Mouse (Mus musculus) hindbrain, postnatal 0 days (tissue): Measurements from ENCODE around the gene Mmel1. TPM values are rescaled to one million over a fixed set of nuclear protein-coding genes. Genes with fewer than 3 reads are reported as not detected.

Source experiments
- ATAC-seq: fragments of 200-750 bp; cut with Nextera tagmentation; 2 replicates; pipeline ENCODE4 v1.8.0; 2017; ENCODE audit warnings: mild to moderate bottlenecking, moderate TSS enrichment, moderate library complexity
- DNase-seq: peaks from one replicate; pipeline ENCODE4 v3.0.0-alpha.2; 2015; ENCODE audit warnings: low spot score
- H3K27ac ChIP-seq: fragments of 300-500 bp; sonication (generic); 2 replicates; pipeline ENCODE4 v1.5.1; 2014; ENCODE audit warnings: mild to moderate bottlenecking
- H3K27me3 ChIP-seq: fragments of 300-500 bp; sonication (generic); 2 replicates; pipeline ENCODE4 v1.6.1; 2014; ENCODE audit warnings: low read length, mixed read lengths; ENCODE audit not compliant: insufficient read depth
- H3K36me3 ChIP-seq: fragments of 300-500 bp; sonication (generic); 2 replicates; pipeline ENCODE4 v1.6.1; 2014; ENCODE audit warnings: low read length, mixed read lengths; ENCODE audit not compliant: insufficient read depth
- H3K4me1 ChIP-seq: fragments of 300-500 bp; sonication (generic); 2 replicates; pipeline ENCODE4 v1.6.1; 2014; ENCODE audit warnings: antibody characterized with exemption, low read length, mixed read lengths; ENCODE audit not compliant: insufficient read depth
- H3K4me2 ChIP-seq: fragments of 300-500 bp; sonication (generic); 2 replicates; pipeline ENCODE4 v1.6.1; 2014; ENCODE audit warnings: low read depth, mild to moderate bottlenecking, low read length, moderate library complexity, mixed read lengths
- H3K4me3 ChIP-seq: fragments of 300-500 bp; sonication (generic); 2 replicates; pipeline ENCODE4 v1.5.1; 2014; ENCODE audit warnings: low read length
- H3K9ac ChIP-seq: fragments of 300-500 bp; sonication (generic); replicated peaks from 2 replicates; pipeline ENCODE4 v1.6.1; 2014; ENCODE audit warnings: mild to moderate bottlenecking, low read length, moderate library complexity, mixed read lengths
- H3K9me3 ChIP-seq: fragments of 300-500 bp; sonication (generic); 2 replicates; pipeline ENCODE4 v1.6.1; 2016; ENCODE audit warnings: low read length, mixed read lengths
- CTCF ChIP-seq: IDR thresholded peaks from 2 replicates; pipeline ENCODE4 v1.5.1; 2016; ENCODE audit warnings: antibody characterized with exemption, control low read depth, low read depth
- WGBS: fragments of 180-500 bp; shearing (Covaris S2); extraction: QIAGEN DNeasy Blood & Tissue Kit; methylation state at CpG from one replicate; pipeline ENCODE4 v1.1.7; 2014; 5-methylcytosine and 5-hydroxymethylcytosine counted together
- polyA plus RNA-seq: library from polyadenylated mRNA; unstranded; fragments of >200 nt; fragmentation: Nextera tagmentation; extraction: Ambion mirVana; gene quantifications from 2 replicates; pipeline ENCODE4 v1.2.1, GENCODE M21; 2015
- total RNA-seq: library from RNA; depleted of rRNA; stranded (reverse); fragments of >200 nt; gene quantifications from 2 replicates; pipeline ENCODE4 v1.2.3, GENCODE M21; 2014

Gene Mmel1
- total and polyA plus RNA-seq, 2 experiments from 2014 or later: 0.93 to 1.6 TPM

DNA sequence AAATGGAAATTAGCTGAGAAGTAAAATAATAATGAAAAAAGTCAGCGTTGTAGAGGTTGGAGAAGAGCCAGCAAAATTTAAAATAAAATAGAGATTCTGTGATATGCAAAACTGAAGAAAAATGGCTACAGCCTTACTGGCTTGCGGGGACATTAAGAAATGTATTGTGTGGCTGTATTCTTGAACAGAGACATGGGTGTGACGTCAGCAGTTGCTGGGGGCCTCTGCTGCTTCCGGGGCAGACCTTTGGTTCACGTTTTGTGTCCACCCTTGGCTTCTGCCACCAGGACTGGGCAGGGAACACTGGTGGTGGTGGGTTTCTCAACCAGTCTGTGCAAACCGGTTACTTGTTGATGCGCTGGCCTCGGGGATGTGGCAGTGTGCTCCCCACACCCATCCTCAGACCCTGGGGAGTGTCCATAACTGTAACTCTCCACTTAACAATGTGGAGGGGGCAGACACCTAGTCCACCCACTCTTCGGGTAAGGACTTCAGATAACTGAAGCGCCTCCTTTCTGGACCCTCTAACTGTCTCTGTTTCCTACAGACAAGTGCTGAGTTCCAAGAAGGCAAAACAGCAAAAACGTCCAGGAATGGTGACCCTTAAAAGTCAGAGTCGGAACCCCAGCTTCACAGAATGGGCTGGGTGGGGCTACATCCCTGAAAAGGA, 14.6 kb upstream of the Mmel1 start:
- H3K4me2 ChIP-seq: peak overlapping the region; percentile 69
- H3K4me1 ChIP-seq: no peaks in the 10 kb centered on the region
- no peak for TF ChIP-seq CTCF
- WGBS: 55% methylated on average over 12 of the region's 12 CpGs
- H3K9me3 ChIP-seq: no peaks in the 10 kb centered on the region
- H3K9ac ChIP-seq: no peak overlapping the region
- no peaks in the 10 kb centered on the region for H3K36me3 ChIP-seq
- H3K27ac ChIP-seq: peak overlapping the region; percentile 91; the same call in 1 of the 2 replicates
- DNase-seq: no peak
- ATAC-seq: no peak
- H3K4me3 ChIP-seq: no peak overlapping the region; the same call in 1 of the 2 replicates
- 0 out of 2 replicates have a peak, but pooled peaks cover 3% of the 10 kb centered on the region for H3K27me3 ChIP-seq

DNA sequence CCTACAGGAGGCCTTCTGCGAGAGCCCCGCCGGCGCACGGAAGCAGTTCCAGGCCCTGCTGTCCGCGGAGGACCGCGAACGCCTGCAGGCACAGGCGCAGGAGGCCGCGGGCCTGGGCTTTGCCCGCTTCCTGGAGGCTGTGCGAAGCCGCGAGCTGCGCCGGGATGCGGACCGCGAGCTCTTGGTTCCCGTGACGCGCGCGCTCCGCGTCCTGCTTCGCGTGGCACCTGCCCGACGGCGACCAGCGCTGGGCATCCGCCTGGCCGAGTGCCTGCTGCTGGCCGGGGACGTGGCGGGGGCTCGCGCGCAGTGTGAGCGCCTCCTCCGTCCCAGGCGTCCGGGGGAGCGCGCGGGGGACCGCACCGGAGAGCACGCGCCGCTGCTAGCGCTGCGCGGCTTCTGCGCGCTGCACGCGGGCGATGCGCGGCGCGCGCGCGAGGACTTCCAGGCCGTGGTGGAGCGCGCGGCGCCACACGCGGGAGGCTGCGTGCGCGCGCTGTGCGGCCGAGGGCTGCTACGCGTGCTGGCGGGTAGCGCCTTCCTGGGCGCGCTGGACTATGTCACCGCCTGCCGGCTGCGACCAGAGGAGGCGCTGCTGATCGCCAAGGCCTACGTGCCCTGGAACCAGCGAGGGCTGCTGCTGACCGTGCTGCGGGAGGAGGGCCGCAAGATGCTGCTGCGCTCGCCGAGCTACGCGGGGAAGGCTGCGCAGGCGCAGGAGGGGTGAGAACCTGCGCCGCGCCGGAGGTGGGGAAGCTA, 13.5 kb upstream of the Mmel1 start:
- Histone ChIP-seq H3K27ac (peak overlapping the region; percentile 91), H3K4me2 (peak overlapping the region; percentile 69), H3K4me1 (no peaks in the 10 kb centered on the region), H3K9ac (peak overlapping the region; percentile 69), H3K27me3 (0 out of 2 replicates have a peak, but pooled peaks cover 3% of the 10 kb centered on the region), H3K9me3 (no peaks in the 10 kb centered on the region), H3K36me3 (no peaks in the 10 kb centered on the region), H3K4me3 (peak overlapping the region; percentile 49)
- DNase-seq (peak; percentile 97), ATAC-seq (peak; percentile 97)
- WGBS: under 1% methylated on average over 109 of the region's 110 CpGs
- TF ChIP-seq CTCF: peak; percentile 72

DNA sequence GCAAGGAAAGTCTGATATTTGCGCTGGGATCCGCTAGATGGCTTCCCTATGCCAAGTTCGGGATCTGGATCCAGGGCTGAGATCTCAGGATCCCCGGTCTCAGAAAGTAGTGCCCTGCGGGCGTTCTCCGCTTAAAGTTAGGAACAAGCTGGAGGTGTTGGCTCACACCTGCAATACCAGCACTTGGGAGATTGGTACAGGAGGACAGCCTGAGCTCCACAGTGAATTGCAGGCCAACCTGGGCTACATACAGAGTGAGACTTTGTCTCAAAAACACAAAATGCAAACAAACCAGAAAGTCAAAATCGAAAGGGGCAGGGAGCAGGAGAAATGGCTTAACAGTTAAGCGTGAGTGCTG, 12.9 kb upstream of the Mmel1 start:
- ATAC-seq (no peak), DNase-seq (no peak)
- Histone ChIP-seq H3K27me3 (0 out of 2 replicates have a peak, but pooled peaks cover 3% of the 10 kb centered on the region), H3K4me2 (peak overlapping the region; percentile 69), H3K27ac (peak overlapping the region; percentile 91), H3K4me1 (no peaks in the 10 kb centered on the region), H3K9me3 (no peaks in the 10 kb centered on the region), H3K9ac (peak overlapping the region; percentile 69), H3K4me3 (peak overlapping the region; percentile 49), H3K36me3 (no peaks in the 10 kb centered on the region)
- TF ChIP-seq CTCF: no peak
- WGBS: 17% methylated on average over 9 of the region's 9 CpGs

DNA sequence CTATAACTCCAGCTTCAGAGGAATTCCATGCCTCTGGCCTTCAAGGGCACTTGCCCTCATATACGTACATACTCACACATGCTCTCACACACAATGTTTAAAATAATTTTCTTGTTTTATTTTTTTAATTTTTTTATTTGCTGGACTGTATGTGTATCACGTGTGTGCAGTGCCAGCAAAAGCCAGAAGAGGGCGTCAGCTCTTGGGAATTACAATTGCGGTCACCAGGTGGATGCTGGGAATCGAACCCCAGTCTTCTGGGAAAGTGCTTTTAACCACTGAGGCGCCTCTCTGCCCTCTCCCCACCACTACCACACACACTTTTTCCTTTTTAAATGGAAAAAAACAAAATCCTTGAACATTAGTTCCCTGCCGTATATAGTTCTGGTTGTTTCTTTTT, 12.5 kb upstream of the Mmel1 start:
- no peak overlapping the region for H3K9ac ChIP-seq
- peak overlapping the region; percentile 69 for H3K4me2 ChIP-seq
- 92% methylated on average over 7 of the region's 7 CpGs for WGBS
- no peaks in the 10 kb centered on the region for H3K36me3 ChIP-seq
- peak overlapping the region; percentile 91; the same call in 1 of the 2 replicates for H3K27ac ChIP-seq
- no peaks in the 10 kb centered on the region for H3K9me3 ChIP-seq
- H3K4me1 ChIP-seq: no peaks in the 10 kb centered on the region
- H3K4me3 ChIP-seq: no peak overlapping the region
- DNase-seq: no peak
- 0 out of 2 replicates have a peak, but pooled peaks cover 3% of the 10 kb centered on the region for H3K27me3 ChIP-seq
- ATAC-seq: no peak
- TF ChIP-seq CTCF: peak; percentile 35; the same call in 1 of the 2 replicates

DNA sequence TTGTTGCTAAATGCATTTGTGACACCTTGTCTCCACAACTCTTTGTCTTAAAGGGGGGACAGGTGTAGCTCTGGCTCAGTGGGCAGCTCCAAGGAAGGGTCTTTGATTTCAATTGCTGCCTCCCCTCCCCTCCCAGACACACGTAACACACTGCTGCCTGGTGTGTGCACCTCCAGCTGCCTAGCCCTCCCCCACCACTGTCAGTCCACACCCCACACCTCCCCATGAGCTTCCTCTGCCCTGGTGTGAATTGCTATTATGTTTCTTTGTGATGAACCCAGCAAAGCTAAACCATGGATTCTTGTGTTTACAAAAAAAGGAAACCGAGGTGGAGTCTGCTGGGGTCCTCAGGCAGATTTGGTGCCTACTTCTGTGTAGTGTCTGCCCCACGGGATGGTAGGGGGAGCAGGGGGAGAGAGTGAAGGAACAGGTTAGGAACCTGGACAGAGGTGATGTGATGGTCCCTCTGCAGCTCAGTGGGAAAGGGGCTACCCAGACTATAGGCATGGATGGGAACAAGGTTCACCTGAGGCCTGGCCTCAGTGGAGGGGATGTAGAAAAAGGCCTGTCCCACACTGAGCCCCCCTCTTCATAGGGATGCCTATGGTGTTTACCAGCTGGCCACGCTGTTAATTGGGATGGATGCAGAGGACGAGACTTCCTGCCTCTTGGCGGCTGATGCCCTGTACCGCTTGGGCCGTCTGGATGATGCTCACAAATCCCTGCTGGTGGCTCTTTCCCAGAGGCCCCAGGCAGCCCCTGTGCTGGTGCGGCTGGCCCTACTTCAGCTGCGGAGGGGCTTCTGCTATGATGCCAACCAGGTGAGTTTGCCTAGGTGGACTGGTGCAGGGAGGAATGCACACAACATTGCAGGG, 11.8 kb upstream of the Mmel1 start:
- no peak for ATAC-seq
- Histone ChIP-seq H3K27me3 (0 out of 2 replicates have a peak, but pooled peaks cover 3% of the 10 kb centered on the region), H3K36me3 (no peaks in the 10 kb centered on the region), H3K4me1 (no peaks in the 10 kb centered on the region), H3K27ac (no peak overlapping the region), H3K4me3 (no peak overlapping the region), H3K9ac (no peak overlapping the region), H3K9me3 (no peaks in the 10 kb centered on the region), H3K4me2 (no peak overlapping the region)
- no peak for DNase-seq
- no peak for TF ChIP-seq CTCF
- 72% methylated on average over 10 of the region's 10 CpGs for WGBS

DNA sequence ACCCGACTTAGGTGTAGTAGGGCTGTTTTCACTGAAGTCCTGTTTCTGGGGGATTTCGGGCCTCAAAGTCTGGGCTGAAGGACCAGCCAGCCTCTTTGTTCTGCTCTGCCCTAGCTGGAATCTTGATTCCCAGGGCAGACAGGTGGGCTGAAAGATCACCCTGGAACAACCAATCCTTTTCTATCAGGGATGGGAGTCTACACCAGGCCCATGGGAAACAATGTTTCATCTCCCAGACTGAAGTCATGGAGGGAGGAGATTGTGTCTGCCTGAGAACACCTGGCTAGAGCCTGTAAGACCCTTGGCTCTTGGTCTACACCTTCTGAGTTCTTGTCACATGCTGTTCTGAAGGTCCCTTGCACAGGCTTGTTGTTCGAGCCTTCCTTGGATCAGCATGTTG, 10.8 kb upstream of the Mmel1 start:
- Histone ChIP-seq H3K9ac (no peak overlapping the region), H3K27ac (no peak overlapping the region), H3K4me3 (no peak overlapping the region), H3K4me1 (no peaks in the 10 kb centered on the region), H3K4me2 (no peak overlapping the region), H3K9me3 (no peaks in the 10 kb centered on the region), H3K36me3 (no peaks in the 10 kb centered on the region), H3K27me3 (0 out of 2 replicates have a peak, but pooled peaks cover 3% of the 10 kb centered on the region)
- WGBS: 82% methylated on average over 3 of the region's 3 CpGs
- ATAC-seq (no peak), DNase-seq (no peak)
- no peak for TF ChIP-seq CTCF
